Mouse (Mus musculus): ENCODE data around the gene Tmem235. TPM values are rescaled to one million over a fixed set of nuclear protein-coding genes. Genes with fewer than 3 reads are reported as not detected.
A peak's percentile ranks its signal among the peaks of the same experiment; 100 is the strongest.

The Tmem235 gene
- polyA plus RNA-seq, 1 experiment: not detected

GRCm38 (mm10) chr11:117864805-117865204, 4.3 kb downstream of the Tmem235 start:
- no peak for DNase-seq (ENCODE audit: low spot score)

GRCm38 (mm10) chr11:117865988-117866387, 5.4 kb downstream of the Tmem235 start:
- no peak for DNase-seq (ENCODE audit: low spot score)

DNA sequence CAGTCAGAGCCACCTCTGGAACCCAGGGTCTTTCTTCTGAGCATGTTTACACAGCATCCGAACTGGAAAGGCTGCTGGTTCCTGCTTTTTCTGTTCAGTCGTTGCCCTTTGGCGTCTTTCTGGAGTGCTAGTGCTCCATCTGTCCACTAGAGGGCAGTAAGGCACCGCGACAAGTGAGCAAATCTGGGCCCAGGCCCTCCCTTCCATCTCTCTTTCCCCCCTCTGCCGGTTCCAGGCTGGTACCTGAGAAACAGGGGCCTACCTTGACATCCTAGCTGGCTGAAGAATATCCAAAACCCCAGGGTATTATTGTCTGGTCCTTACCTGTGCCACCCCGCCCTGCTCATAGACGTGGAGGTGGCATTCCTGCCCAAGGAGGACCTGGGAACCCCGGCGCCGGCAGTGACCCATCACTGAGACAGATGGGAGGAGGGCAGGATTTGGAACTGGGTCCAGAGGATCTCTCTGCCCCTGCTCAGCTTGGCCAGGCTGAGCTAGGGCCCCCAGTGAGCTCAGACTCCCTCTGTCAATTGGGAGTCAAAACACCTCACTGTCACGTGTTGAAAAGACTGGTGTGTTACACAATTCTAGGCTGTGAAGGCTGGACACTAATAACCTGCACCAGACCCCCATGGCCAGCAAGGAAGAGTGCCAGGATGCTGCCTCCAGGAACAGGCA, 10.3 kb downstream of the Tmem235 start:
- no peak for DNase-seq (ENCODE audit: low spot score)

DNA sequence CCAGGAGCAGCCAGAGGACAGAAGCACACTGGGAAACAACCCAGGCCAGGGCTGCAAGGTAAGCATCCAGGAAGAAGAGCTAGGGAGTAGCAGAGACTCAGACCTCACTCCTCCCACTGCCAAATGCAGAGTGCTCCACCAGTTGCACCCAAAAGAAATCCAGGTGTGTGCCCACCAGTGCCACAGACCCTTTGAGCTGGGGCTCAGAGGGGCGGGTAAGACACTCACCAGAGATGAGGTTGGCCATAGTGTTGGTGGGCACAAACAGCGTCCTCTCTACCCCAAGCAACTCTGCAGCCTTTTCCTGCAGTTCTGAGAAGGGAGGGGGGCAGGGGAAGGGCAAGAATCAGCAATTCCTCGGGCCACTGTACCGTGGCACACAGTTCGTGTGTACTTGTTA, 10.8 kb downstream of the Tmem235 start:
- no peak for DNase-seq (ENCODE audit: low spot score)

DNA sequence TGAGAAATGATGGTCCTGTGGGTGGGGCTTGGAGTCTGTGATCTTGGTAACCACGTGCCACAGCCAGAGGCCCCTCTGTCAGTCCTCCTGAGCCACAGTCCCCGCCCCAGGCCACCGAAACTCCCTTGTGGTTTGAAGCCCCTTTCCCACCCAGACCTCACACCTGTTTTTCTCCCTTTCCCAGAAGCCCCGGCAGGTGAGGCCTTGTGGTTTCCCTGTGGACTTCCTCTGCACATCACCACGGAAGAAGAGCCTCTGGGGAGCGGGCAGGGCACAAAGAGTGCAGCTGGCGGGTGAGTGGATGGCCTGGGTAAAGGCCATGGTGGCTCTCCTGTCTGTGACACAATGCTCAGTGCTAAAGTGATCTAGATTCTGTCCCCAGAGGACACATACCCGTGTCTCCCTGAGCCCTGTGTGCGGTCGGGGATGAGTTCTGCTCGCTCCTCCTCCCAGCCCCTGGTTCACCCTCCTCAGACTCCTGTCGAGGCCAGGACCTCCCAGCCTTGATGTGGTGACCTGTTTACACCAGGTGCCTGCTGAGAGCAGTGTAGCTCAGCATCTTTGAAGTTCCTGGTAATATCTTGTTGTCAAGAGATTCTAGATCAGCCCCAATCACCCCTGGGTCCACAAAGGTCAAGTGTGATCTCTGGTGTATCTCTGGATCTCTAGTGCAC, 11.5 kb downstream of the Tmem235 start:
- no peak for DNase-seq (ENCODE audit: low spot score)

DNA sequence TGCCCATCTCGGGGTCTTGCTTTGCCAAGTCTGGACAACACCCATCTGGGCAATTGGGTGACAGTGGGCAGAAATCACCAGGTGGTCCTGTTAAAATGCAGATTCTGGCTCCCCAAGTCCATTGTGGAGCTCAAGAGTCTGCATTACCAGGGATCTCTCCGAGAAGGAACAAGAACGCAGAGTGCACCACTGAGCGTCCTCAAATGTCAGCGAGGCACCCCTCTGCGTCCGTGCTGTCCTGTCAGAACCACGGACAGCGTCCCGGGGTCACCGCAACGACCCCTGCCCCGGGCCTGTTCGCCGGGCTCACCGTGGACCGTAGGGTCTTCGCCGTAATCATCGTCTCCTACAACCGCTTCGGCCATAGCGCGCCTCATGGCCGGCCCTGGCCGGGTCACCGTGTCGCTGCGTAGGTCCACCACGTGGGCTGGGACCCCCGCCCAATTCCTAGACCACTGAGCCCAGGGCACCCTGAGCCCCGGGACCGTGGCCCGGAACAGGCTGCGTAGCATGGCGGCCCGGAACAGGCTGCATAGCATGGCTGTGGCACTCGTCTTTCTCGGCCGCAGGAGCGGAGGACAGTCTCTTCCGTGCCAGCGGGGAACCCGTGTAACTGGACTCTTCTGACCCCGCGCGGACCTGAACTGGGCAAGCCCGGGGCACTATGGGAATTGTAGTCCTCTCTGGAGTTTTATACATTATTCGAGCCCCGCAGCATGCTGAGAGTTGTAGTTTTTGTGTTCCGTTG, 12.5 kb downstream of the Tmem235 start, which contains the start of gene Tha1:
Tha1 (minus strand) TSS at position 621 of the 748 bp plus-strand sequence.
- peak; percentile 69 for DNase-seq (ENCODE audit: low spot score)

DNA sequence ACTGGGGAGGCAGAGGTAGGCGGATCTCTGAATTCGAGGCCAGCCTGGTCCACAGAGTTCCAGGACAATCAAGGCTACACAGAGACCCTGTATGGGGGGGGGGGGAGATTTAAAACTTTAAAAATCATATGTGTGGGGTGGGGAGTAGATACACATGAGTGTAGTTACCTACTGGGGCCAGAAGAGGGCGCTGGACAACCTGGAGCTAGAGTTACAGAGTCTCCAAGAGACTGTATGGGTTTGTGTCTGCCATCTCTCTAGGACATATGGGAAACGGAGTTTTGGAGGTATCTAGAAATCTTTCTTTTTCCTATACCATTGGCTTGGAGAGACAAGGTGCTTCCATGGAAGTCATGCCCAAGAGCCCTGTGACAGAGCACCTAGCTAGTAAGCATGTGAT, 13.9 kb downstream of the Tmem235 start:
- no peak for DNase-seq (ENCODE audit: low spot score)

DNA sequence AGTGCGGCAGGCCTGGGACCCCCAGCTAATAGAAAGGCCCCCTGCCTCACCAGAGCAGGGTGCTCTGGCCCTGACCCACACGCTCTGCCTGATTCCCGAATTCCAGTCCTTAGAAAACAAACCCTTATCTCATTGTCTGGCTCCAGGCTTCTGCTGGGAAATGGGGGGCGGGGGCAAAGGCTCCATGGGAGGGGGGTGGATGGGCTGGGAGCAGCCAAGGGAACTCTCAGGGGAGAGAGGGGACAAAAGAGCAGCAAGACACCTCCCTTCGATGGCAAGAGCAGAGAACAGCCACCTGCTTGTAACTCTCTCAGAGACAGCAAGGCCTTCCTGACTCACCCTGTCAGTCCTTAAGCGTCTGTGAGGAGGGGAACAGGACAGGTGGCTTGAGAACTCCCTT, 15.1 kb downstream of the Tmem235 start:
- no peak for DNase-seq (ENCODE audit: low spot score)

DNA sequence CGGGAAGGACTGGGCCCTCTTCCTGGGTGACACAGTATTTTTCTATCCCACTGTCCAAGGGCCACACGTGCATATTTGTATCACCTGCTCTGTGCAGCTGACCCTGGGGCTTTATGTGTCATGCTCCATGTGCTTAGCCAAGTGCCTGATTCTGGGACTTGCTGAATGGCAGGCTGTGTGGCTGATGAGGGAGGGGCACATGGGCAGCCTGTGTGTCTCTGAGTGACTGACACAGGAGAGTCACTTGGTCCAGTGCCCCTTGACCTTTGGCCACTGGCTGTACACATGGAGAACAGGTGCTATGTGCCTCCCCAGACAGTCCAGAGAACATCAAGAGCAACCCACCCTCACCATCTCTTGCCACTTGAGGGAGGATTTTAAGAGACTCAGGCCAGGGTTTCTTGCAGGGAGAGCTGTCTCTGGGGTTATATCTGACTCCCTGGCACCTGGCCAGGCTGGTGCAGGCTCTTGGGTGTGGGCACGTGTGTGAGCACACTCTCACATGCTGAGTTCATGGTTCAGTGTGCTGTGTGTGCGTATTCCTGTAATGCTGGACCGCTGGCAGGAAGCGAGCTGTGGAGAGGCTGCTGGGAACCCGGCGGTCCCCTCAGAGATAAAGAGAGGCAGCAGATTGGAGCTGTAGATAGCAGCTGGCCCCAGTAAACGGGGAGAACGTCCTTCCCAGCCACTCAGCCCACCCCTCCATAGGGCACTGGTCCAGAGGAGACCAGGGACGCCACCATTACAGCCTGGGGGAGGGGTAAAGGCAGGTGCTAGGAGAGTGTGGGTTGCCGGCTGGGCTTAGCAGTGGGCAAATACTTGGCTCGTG, 17.6 kb downstream of the Tmem235 start:
- DNase-seq (ENCODE audit: low spot score): no peak

- DNase-seq (ENCODE audit: low spot score): no peak
These were observed 18.3 kb downstream of the Tmem235 start for GRCm38 (mm10) chr11:117878892-117879291.

- DNase-seq (ENCODE audit: low spot score): no peak
These were observed 19.1 kb downstream of the Tmem235 start for GRCm38 (mm10) chr11:117879676-117880075.

DNA sequence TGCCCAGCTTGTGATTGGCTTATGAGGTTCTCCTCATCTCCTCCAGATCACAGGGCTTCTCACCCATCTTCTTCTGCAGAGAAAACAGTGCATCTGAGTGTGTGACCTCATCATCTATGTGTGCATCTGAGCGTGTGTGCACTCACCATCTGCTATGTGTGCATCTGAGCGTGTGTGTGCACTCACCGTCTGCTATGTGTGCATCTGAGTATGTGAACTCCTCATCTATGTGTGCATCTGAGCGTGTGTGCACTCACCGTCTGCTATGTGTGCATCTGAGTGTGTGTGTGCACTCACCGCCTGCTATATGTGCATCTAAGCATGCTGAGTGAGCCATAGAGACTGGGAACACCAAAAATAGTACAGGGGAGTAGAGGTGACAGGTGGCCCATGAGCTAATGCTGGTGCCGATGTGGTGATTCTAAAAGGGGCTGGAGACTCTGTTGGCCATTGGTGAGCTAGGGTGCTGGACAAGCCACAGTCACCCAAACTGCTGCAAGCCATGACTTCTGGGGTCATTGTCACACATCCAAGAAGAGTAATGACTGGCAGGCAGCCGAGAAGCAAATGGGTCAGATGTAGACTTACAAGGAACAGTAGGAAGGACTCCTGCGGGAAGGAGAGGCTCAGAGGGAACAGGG, 19.9 kb downstream of the Tmem235 start:
- DNase-seq (ENCODE audit: low spot score): no peak

DNA sequence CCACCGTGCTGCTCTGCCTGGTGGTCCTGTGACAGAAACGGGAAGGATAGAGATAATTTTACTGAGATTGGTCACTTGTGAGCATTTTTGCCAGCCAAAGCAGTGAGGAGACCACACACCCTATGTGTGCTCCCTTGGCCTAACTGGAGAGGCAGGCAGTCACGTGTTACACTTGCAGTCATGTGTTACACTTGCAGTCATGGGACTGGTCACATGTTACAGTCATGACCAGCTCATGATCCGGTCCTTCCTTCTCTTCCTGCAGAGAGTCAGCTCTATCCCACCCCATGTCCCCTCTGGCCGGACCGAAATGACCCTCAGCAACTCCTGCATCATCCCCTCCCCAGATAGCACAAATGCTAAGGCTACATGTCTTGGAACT, 20.4 kb downstream of the Tmem235 start:
- no peak for DNase-seq (ENCODE audit: low spot score)

GRCm38 (mm10) chr11:117881787-117882186, 21.2 kb downstream of the Tmem235 start:
- no peak for DNase-seq (ENCODE audit: low spot score)

DNA sequence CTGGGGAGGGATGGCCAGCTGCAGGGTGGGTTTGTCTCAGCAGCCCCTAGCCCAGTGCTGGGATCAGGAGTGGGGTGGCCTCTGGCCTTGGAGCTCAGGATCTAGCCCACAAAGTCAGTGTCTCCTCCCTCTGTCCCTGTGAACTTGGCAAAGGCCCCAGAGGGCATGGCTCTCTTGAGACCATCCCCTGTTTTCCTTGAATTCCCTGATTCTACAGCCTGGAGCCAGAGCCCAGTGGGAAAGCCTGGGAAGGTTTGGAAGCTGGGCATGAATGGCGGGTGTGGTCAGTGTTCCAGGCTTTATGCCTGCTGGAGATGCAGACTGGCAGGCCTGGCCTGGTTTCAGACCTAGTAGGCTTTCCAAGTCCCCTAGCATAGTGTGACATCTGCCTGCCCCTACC, 21.7 kb downstream of the Tmem235 start:
- no peak for DNase-seq (ENCODE audit: low spot score)

DNA sequence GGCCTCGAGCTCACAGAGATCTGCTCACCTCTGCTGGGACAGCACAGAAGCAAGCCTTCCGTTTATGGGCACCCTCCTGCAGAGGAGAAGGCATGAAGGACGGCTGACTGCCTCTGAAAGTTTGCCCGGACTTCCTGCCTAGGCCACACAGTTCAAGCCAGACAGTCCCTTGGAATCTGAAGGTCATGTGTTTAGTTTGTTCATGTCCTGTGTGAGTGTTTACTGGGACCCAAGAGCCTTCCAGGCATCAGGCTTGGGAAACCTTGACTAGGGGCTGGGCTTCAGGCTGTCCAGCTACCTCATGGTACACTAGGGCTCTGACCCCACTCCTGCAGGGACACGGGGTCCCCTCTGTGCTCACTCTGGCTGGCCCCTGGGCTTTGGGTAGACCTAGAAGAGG, 25.4 kb downstream of the Tmem235 start:
- DNase-seq (ENCODE audit: low spot score): no peak

GRCm38 (mm10) chr11:117888168-117888852, 27.8 kb downstream of the Tmem235 start:
- DNase-seq (ENCODE audit: low spot score): no peak

DNA sequence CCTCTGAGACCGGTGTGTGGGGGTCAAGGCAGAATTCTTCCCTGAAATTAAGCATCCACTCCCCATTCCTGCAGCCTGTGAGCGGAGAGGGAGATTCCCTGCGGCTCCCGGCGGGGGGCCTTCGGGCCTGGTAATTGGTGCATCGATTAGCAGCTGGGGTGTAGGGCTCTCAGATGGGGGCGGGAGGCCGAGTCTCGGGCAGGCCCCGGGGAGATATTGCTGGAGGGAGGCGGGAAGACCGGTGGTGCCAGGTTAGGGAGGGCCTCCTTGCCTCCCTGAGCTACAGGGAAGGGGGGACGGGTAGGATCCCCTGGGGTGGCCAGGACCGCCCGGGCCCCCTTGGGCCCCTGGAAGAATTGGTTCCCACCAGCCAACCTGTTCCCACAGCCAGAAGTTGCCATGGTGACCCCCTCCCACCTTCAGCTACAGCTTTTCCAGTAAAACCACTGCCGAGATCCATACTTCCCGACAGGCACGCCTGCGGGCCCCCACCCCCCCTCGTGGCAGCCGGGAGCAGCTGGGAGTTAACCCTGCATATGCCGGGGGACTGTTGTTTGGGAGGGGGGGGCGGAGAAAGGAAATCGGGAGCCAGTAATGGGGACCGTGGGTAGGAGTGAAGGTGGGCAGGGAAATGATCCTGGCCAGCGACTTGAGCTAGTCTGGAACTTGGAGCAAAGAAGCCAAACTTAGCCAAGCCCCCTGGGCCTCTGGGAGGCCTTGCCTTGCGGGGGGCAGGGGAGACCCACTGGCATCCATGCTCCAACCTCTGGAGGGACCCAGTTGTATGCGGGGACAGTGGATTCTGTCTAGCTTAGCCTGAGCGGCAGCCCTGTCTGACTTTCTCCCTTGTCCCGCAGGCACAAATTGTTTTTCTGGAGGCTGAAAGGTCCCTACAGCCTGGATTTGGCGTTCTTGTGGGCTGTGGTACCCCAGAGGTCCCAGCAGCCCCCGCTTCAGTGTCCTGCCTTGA, 28.6 kb downstream of the Tmem235 start:
- no peak for DNase-seq (ENCODE audit: low spot score)

DNA sequence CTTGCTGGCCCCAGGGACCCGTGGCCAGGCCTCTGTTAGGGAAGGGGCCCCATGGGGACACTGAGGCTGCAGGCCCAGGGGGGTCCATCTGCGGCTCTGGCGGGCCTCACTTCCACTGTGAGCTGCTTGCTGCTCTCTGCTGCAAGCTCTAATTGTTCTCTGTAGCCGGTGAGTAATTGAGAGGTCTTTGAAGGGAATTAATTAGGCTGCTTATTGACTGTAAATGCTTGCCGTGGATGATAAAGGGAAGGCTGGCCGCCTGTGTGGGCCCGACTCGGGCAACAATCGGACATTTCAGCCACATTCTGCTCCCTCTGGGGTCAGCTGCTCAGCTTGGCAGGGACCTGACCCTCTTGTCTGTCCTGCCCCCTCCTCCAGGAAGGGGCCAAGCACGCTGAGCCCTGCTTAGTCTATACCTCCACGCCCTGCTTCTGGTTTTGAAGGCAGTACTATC, 29.4 kb downstream of the Tmem235 start:
- no peak for DNase-seq (ENCODE audit: low spot score)

Measured in urinary bladder, adult 2 months (tissue).